Mouse (Mus musculus): ENCODE data around the gene Acr.

DNA sequence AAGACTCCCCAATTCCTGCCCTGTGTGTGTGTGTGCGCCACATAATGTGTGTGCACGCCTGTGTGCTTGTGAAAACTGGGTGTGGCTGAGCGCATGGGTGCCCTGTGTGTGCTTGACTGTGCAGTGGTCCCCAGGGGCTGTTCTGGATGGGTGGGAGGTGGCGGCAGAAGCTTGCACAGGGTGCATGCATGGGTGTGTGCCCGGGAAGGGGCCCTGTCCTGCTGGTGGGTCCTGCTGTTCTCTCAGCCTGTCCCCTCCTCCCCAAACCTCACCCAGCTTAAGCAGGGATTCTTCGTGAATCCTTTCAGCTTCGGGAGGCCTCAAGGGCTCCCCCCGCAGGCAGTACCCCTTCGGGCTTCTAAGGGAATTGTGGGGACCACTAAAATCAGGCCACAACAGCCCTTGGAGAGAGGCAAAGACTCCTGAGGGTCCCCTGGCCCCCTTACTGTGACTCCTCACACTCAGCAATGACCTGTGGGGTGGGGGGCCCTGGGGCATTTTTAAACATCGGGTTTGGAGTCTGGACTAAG is 8.9 kb upstream of the Acr start:
- peak; percentile 47 for TF ChIP-seq CTCF (conservative IDR thresholded peaks at IDR 0.05; ENCODE audit: low read length)
- TF ChIP-seq POU5F1 (IDR thresholded peaks at IDR 0.05; ENCODE audit: borderline replicate concordance, low read length) = no peak
